Mouse (Mus musculus) MEL (cell line): Measurements from ENCODE around the gene Gm20708. TPM values are rescaled to one million over a fixed set of nuclear protein-coding genes. Genes with fewer than 3 reads are reported as not detected.

Experiments used
- DNase-seq: peaks from one replicate; pipeline ENCODE4 v3.0.0; 2011; ENCODE audit warnings: low read depth, low spot score
- H3K27ac ChIP-seq: 2 replicates; pipeline ENCODE4 v1.5.1; 2012; ENCODE audit warnings: low read depth, mild to moderate bottlenecking, control low read depth, low read length, moderate library complexity; ENCODE audit not compliant: control insufficient read depth
- H3K27me3 ChIP-seq, 2 experiments: fragments of 150-350 bp in 1 of 2; sonication (generic) in 1 of 2; 2 replicates each; pipeline ENCODE4 v1.6.1; 2012; ENCODE audit warnings: low read length in 2 of 2, mild to moderate bottlenecking in 2 of 2, improper control_type of control experiment in 1 of 2, moderate library complexity in 1 of 2; ENCODE audit not compliant: insufficient read depth in 2 of 2, control insufficient read depth in 1 of 2
- H3K36me3 ChIP-seq, 2 experiments: 2 replicates each; pipeline ENCODE4 v1.6.1; 2012 to 2014; ENCODE audit warnings: low read length in 2 of 2, improper control_type of control experiment in 1 of 2, inconsistent platforms in 1 of 2, mild to moderate bottlenecking in 1 of 2; ENCODE audit not compliant: insufficient read depth in 2 of 2, control insufficient read depth in 1 of 2
- H3K4me1 ChIP-seq, 2 experiments: fragments of 150-350 bp in 1 of 2; sonication (generic) in 1 of 2; 2 replicates each; pipeline ENCODE4 v1.6.1; 2012; ENCODE audit warnings: low read length in 2 of 2, improper control_type of control experiment in 1 of 2, mild to moderate bottlenecking in 1 of 2; ENCODE audit not compliant: insufficient read depth in 2 of 2, control insufficient read depth in 1 of 2
- H3K4me3 ChIP-seq, 2 experiments: fragments of 150-350 bp in 1 of 2; sonication (generic) in 1 of 2; 2 replicates each; pipeline ENCODE4 v1.5.1; 2012; ENCODE audit warnings: low read depth in 2 of 2, low read length in 2 of 2, mild to moderate bottlenecking in 2 of 2, moderate library complexity in 2 of 2, control low read depth in 1 of 2, improper control_type of control experiment in 1 of 2; ENCODE audit not compliant: control insufficient read depth in 1 of 2, insufficient read depth in 1 of 2
- H3K79me2 ChIP-seq: 2 replicates; pipeline ENCODE4 v1.6.1; 2012; ENCODE audit warnings: mild to moderate bottlenecking, low read length, moderate library complexity; ENCODE audit not compliant: control insufficient read depth, poor library complexity, insufficient read depth
- H3K9ac ChIP-seq: 2 replicates; pipeline ENCODE4 v1.6.1; 2012; ENCODE audit warnings: low read depth, mild to moderate bottlenecking, control low read depth, low read length, moderate library complexity; ENCODE audit not compliant: control insufficient read depth, poor library complexity, severe bottlenecking
- H3K9me3 ChIP-seq: fragments of 150-350 bp; sonication (generic); replicated peaks from 2 replicates; pipeline ENCODE4 v1.6.1; 2012; ENCODE audit warnings: mild to moderate bottlenecking, low read length, improper control_type of control experiment, moderate library complexity; ENCODE audit not compliant: insufficient read depth
- CHD2 ChIP-seq: IDR thresholded peaks from 2 replicates; pipeline ENCODE4 v1.6.1; 2011; ENCODE audit warnings: low read length, improper control_type of control experiment
- ETS1 ChIP-seq: IDR thresholded peaks from 2 replicates; pipeline ENCODE4 v1.6.1; 2012; ENCODE audit warnings: low read depth, mild to moderate bottlenecking, inconsistent platforms, low read length, improper control_type of control experiment, moderate library complexity
- GABPA ChIP-seq: IDR thresholded peaks from 2 replicates; pipeline ENCODE4 v1.6.1; 2012; ENCODE audit warnings: low read depth, mild to moderate bottlenecking, inconsistent platforms, low read length, improper control_type of control experiment, moderate library complexity
- GATA1 ChIP-seq: IDR thresholded peaks from 2 replicates; pipeline ENCODE4 v1.6.1; 2011; ENCODE audit warnings: low read depth, low read length, improper control_type of control experiment
- KAT2A ChIP-seq: conservative IDR thresholded peaks from 2 replicates; pipeline ENCODE4 v1.6.1; 2012; ENCODE audit warnings: low read depth, low read length, improper control_type of control experiment, inconsistent platforms
- MAX ChIP-seq: IDR thresholded peaks from 2 replicates; pipeline ENCODE4 v1.6.1; 2011; ENCODE audit warnings: low read length, improper control_type of control experiment
- MAZ ChIP-seq: IDR thresholded peaks from 2 replicates; pipeline ENCODE4 v1.6.1; 2012; ENCODE audit warnings: low read depth, mild to moderate bottlenecking, inconsistent platforms, low read length, improper control_type of control experiment
- MXI1 ChIP-seq: IDR thresholded peaks from 2 replicates; pipeline ENCODE4 v1.6.1; 2011; ENCODE audit warnings: mild to moderate bottlenecking, low read depth, low read length, improper control_type of control experiment
- MYB ChIP-seq: IDR thresholded peaks from 2 replicates; pipeline ENCODE4 v1.6.1; 2011; ENCODE audit warnings: mild to moderate bottlenecking, low read depth, low read length, improper control_type of control experiment
- NELFE ChIP-seq: IDR thresholded peaks from 2 replicates; pipeline ENCODE4 v1.6.1; 2011; ENCODE audit warnings: low read depth, low read length, improper control_type of control experiment
- RAD21 ChIP-seq: IDR thresholded peaks from 2 replicates; pipeline ENCODE4 v1.6.1; 2011; ENCODE audit warnings: mild to moderate bottlenecking, low read depth, low read length, improper control_type of control experiment
- SIN3A ChIP-seq: IDR thresholded peaks from 2 replicates; pipeline ENCODE4 v1.6.1; 2012; ENCODE audit warnings: low read length, improper control_type of control experiment, inconsistent platforms
- SMC3 ChIP-seq: IDR thresholded peaks from 2 replicates; pipeline ENCODE4 v1.6.1; 2011; ENCODE audit warnings: low read depth, low read length, improper control_type of control experiment
- TAL1 ChIP-seq: IDR thresholded peaks from 2 replicates; pipeline ENCODE4 v1.6.1; 2012; ENCODE audit warnings: mild to moderate bottlenecking, inconsistent platforms, low read length, moderate library complexity, mixed read lengths
- TCF12 ChIP-seq: IDR thresholded peaks from 2 replicates; pipeline ENCODE4 v1.6.1; 2014; ENCODE audit warnings: low read depth, mild to moderate bottlenecking, inconsistent platforms, low read length, improper control_type of control experiment, moderate library complexity
- ZC3H11A ChIP-seq: IDR thresholded peaks from 2 replicates; pipeline ENCODE4 v1.6.1; 2012; ENCODE audit warnings: low read depth, mild to moderate bottlenecking, inconsistent platforms, low read length, improper control_type of control experiment
- ZKSCAN1 ChIP-seq: IDR thresholded peaks from 2 replicates; pipeline ENCODE4 v1.6.1; 2012; ENCODE audit warnings: low read depth, mild to moderate bottlenecking, inconsistent platforms, low read length, improper control_type of control experiment, moderate library complexity
- ZMIZ1 ChIP-seq: IDR thresholded peaks from 2 replicates; pipeline ENCODE4 v1.6.1; 2012; ENCODE audit warnings: low read depth, mild to moderate bottlenecking, inconsistent platforms, low read length, improper control_type of control experiment, moderate library complexity
- ZNF384 ChIP-seq: IDR thresholded peaks from 2 replicates; pipeline ENCODE4 v1.6.1; 2012; ENCODE audit warnings: low read depth, mild to moderate bottlenecking, inconsistent platforms, low read length, improper control_type of control experiment
- polyA plus RNA-seq, 2 experiments: library from polyadenylated mRNA; stranded (reverse) in 1 of 2; unstranded in 1 of 2; fragments of >175 nt in 1 of 2; fragments of >200 nt in 1 of 2; gene quantifications; 2 replicates each; pipeline versions ENCODE4 v1.2.1 to v1.2.4; 2012; ENCODE audit warnings: low replicate concordance in 2 of 2, low read depth in 1 of 2; ENCODE audit not compliant: insufficient read length in 2 of 2, insufficient read depth in 1 of 2, missing spikeins in 1 of 2
- total RNA-seq: library from RNA; depleted of rRNA; stranded (reverse); fragments of 300-350 nt; gene quantifications from 2 replicates; pipeline ENCODE4 v1.2.3, GENCODE M21; 2012

Gene Gm20708
- total and polyA plus RNA-seq, 3 experiments = 0.70 to 0.85 TPM; not detected in 1

- Histone ChIP-seq H3K79me2 (peaks cover 24% of the 10 kb centered on the region), H3K4me1 (peaks cover 23 to 60% of the 10 kb centered on the region in 2 experiments), H3K9ac (peak overlapping the region; percentile 95), H3K36me3 (peaks cover 0 to 43% of the 10 kb centered on the region in 2 experiments; a peak in 2 of 4 replicates), H3K9me3 (no peaks in the 10 kb centered on the region), H3K27ac (peak overlapping the region; percentile 25), H3K4me3 (peak overlapping the region; percentile 41 to 80), H3K27me3 (no peaks in the 10 kb centered on the region)
- TF ChIP-seq MAZ (no peak), MYB (no peak), NELFE (no peak), RAD21 (no peak)
- no peak for DNase-seq
Observed at GRCm38 (mm10) chr11:117826164-117826563, 16.7 kb downstream of the Gm20708 start.

GRCm38 (mm10) chr11:117826916-117827315, 17.4 kb downstream of the Gm20708 start:
- DNase-seq = no peak
- H3K27ac ChIP-seq = no peak overlapping the region
- peaks cover 24% of the 10 kb centered on the region for H3K79me2 ChIP-seq
- H3K9ac ChIP-seq = no peak overlapping the region
- no peak for TF ChIP-seq ZKSCAN1
- no peak for TF ChIP-seq ZMIZ1
- TF ChIP-seq TCF12 = no peak
- TF ChIP-seq GABPA = no peak
- TF ChIP-seq GATA1 = no peak
- TF ChIP-seq KAT2A = no peak
- TF ChIP-seq ETS1 = no peak
- 0 out of 2 replicates have a peak, but pooled peaks have one; percentile 21 for TF ChIP-seq MAX
- no peak for TF ChIP-seq CHD2
- no peak for TF ChIP-seq SMC3
- no peak for TF ChIP-seq RAD21
- TF ChIP-seq ZNF384 = 0 out of 2 replicates have a peak, but pooled peaks have one; percentile 7
- TF ChIP-seq TAL1 = no peak
- TF ChIP-seq SIN3A = no peak
- TF ChIP-seq ZC3H11A = no peak
- no peak for TF ChIP-seq MXI1
- H3K9me3 ChIP-seq = no peaks in the 10 kb centered on the region
- no peaks in the 10 kb centered on the region for H3K27me3 ChIP-seq
- no peak overlapping the region for H3K4me3 ChIP-seq
- peaks cover 23 to 67% of the 10 kb centered on the region in 2 experiments for H3K4me1 ChIP-seq
- peaks cover 0 to 46% of the 10 kb centered on the region in 2 experiments; a peak in 2 of 4 replicates for H3K36me3 ChIP-seq
